Mouse (Mus musculus) urinary bladder, postnatal 14 days (tissue): Measurements from ENCODE around the gene Mdga1.

Source experiments
- DNase-seq: peaks from one replicate; pipeline ENCODE4 v3.0.0; 2021; ENCODE audit warnings: low spot score

Mdga1 gene

GRCm38 (mm10) chr17:29981568-29981967 is 11.7 kb upstream of the Mdga1 start:
- no peak for DNase-seq

GRCm38 (mm10) chr17:29979841-29980240 is 10.0 kb upstream of the Mdga1 start:
- DNase-seq, result peak; percentile 41

- DNase-seq, result no peak
These were observed 9.1 kb upstream of the Mdga1 start for GRCm38 (mm10) chr17:29979020-29979419.

- DNase-seq, result peak; percentile 89
These were observed 5.8 kb upstream of the Mdga1 start for GRCm38 (mm10) chr17:29975731-29976130.

GRCm38 (mm10) chr17:29973226-29973625 is 3.3 kb upstream of the Mdga1 start:
- no peak for DNase-seq

GRCm38 (mm10) chr17:29971761-29972432 is 2.0 kb upstream of the Mdga1 start:
- DNase-seq, result no peak

GRCm38 (mm10) chr17:29965506-29965905 is 4.4 kb downstream of the Mdga1 start:
- DNase-seq, result no peak

- DNase-seq, result no peak
These were observed 6.1 kb downstream of the Mdga1 start for GRCm38 (mm10) chr17:29963730-29964259.

- no peak for DNase-seq
These were observed 14.0 kb downstream of the Mdga1 start for GRCm38 (mm10) chr17:29955880-29956279.

GRCm38 (mm10) chr17:29954316-29954715 is 15.6 kb downstream of the Mdga1 start:
- peak; percentile 30 for DNase-seq

- peak; percentile 59 for DNase-seq
These were observed 18.8 kb downstream of the Mdga1 start for GRCm38 (mm10) chr17:29951100-29951499.

- no peak for DNase-seq
These were observed 19.3 kb downstream of the Mdga1 start for GRCm38 (mm10) chr17:29950574-29950973.

- no peak for DNase-seq
These were observed 22.6 kb downstream of the Mdga1 start for GRCm38 (mm10) chr17:29947271-29947714.

- DNase-seq, result no peak
These were observed 25.5 kb downstream of the Mdga1 start for GRCm38 (mm10) chr17:29944376-29944775.

- DNase-seq, result no peak
These were observed 30.9 kb downstream of the Mdga1 start for GRCm38 (mm10) chr17:29939011-29939410.

- DNase-seq, result no peak
These were observed 32.5 kb downstream of the Mdga1 start for GRCm38 (mm10) chr17:29937350-29937781.

GRCm38 (mm10) chr17:29934133-29934851 is 35.6 kb downstream of the Mdga1 start:
- DNase-seq, result no peak

GRCm38 (mm10) chr17:29932753-29933152 is 37.1 kb downstream of the Mdga1 start:
- no peak for DNase-seq

GRCm38 (mm10) chr17:29931224-29931945 is 38.5 kb downstream of the Mdga1 start:
- no peak for DNase-seq

GRCm38 (mm10) chr17:29928751-29929237 is 41.1 kb downstream of the Mdga1 start:
- peak; percentile 63 for DNase-seq

GRCm38 (mm10) chr17:29925608-29926606 is 44.0 kb downstream of the Mdga1 start:
- no peak for DNase-seq
